Mouse (Mus musculus) embryonic facial prominence, embryonic 11.5 days (tissue): ENCODE data around the gene Lrch3. TPM values are rescaled to one million over a fixed set of nuclear protein-coding genes. Genes with fewer than 3 reads are reported as not detected.

Source experiments
- ATAC-seq: fragments of 200-750 bp; cut with Nextera tagmentation; replicated peaks from 2 replicates; pipeline ENCODE4 v1.8.0; 2017; ENCODE audit warnings: low read depth; ENCODE audit not compliant: insufficient number of reproducible peaks, low FRiP score, low TSS enrichment
- DNase-seq: peaks from one replicate; pipeline ENCODE4 v3.0.0-alpha.2; 2015; ENCODE audit warnings: low spot score
- H3K27ac ChIP-seq: fragments of 300-500 bp; sonication (generic); replicated peaks from 2 replicates; pipeline ENCODE4 v1.5.1; 2014; ENCODE audit warnings: mild to moderate bottlenecking, low read depth, low read length, control low read depth
- H3K27me3 ChIP-seq: fragments of 300-500 bp; sonication (generic); 2 replicates; pipeline ENCODE4 v1.6.1; 2014; ENCODE audit warnings: mild to moderate bottlenecking, low read length, moderate library complexity, mixed read lengths; ENCODE audit not compliant: control insufficient read depth, insufficient read depth
- H3K36me3 ChIP-seq: fragments of 300-500 bp; sonication (generic); replicated peaks from 2 replicates; pipeline ENCODE4 v1.6.1; 2014; ENCODE audit warnings: low read depth, mild to moderate bottlenecking, low read length, moderate library complexity, mixed read lengths; ENCODE audit not compliant: control insufficient read depth, insufficient read depth
- H3K4me1 ChIP-seq: fragments of 300-500 bp; sonication (generic); 2 replicates; pipeline ENCODE4 v1.6.1; 2014; ENCODE audit warnings: low read length, mixed read lengths; ENCODE audit not compliant: control insufficient read depth, insufficient read depth
- H3K4me2 ChIP-seq: fragments of 300-500 bp; sonication (generic); 2 replicates; pipeline ENCODE4 v1.6.1; 2014; ENCODE audit warnings: low read depth, mild to moderate bottlenecking, control low read depth, low read length, moderate library complexity
- H3K4me3 ChIP-seq: fragments of 300-500 bp; sonication (generic); 2 replicates; pipeline ENCODE4 v1.5.1; 2014; ENCODE audit warnings: low read depth, low read length, control low read depth
- H3K9ac ChIP-seq: fragments of 300-500 bp; sonication (generic); replicated peaks from 2 replicates; pipeline ENCODE4 v1.6.1; 2014; ENCODE audit warnings: mild to moderate bottlenecking, control low read depth, low read length
- H3K9me3 ChIP-seq: fragments of 300-500 bp; sonication (generic); replicated peaks from 2 replicates; pipeline ENCODE4 v1.6.1; 2016; ENCODE audit warnings: mild to moderate bottlenecking, low read length, inconsistent platforms, mixed read lengths; ENCODE audit not compliant: control insufficient read depth
- WGBS: fragments of 180-500 bp; shearing (Covaris S2); extraction: QIAGEN DNeasy Blood & Tissue Kit; methylation state at CpG from one replicate; pipeline ENCODE4 v1.1.7; 2014; 5-methylcytosine and 5-hydroxymethylcytosine counted together
- polyA plus RNA-seq: library from polyadenylated mRNA; unstranded; fragments of >200 nt; fragmentation: Nextera tagmentation; extraction: Ambion mirVana; gene quantifications from 2 replicates; pipeline ENCODE4 v1.2.1, GENCODE M21; 2014

Gene Lrch3
- polyA plus RNA-seq, 1 experiment from 2014 or later = 32.2 TPM

GRCm38 (mm10) chr16:32876831-32877230 lies 37.1 kb upstream of the Lrch3 start:
- no peak for DNase-seq
- Histone ChIP-seq H3K9ac (no peak overlapping the region), H3K9me3 (no peaks in the 10 kb centered on the region), H3K4me1 (peaks cover 3% of the 10 kb centered on the region; the same call in 1 of the 2 replicates), H3K36me3 (no peaks in the 10 kb centered on the region), H3K4me3 (peak overlapping the region; percentile 69), H3K27me3 (no peaks in the 10 kb centered on the region), H3K27ac (no peak overlapping the region), H3K4me2 (peak overlapping the region; percentile 79; the same call in 1 of the 2 replicates)
- 34% methylated on average over 9 of the region's 9 CpGs for WGBS
- ATAC-seq = no peak

- no peaks in the 10 kb centered on the region for H3K9me3 ChIP-seq
- peak within 1 kb of the TSS; percentile 69 for H3K4me3 ChIP-seq
- H3K27me3 ChIP-seq = no peaks in the 10 kb centered on the region
- no peaks in the 10 kb centered on the region for H3K36me3 ChIP-seq
- peak within 1 kb of the TSS; percentile 79 for H3K4me2 ChIP-seq
- H3K9ac ChIP-seq = peak within 1 kb of the TSS; percentile 93
- H3K27ac ChIP-seq = peak within 1 kb of the TSS; percentile 62; the same call in 1 of the 2 replicates
- DNase-seq (peak; percentile 96), ATAC-seq (peak; percentile 96)
- WGBS = under 1% methylated on average over 75 of the region's 83 CpGs
- peaks cover 3% of the 10 kb centered on the region; the same call in 1 of the 2 replicates for H3K4me1 ChIP-seq
Observed at GRCm38 (mm10) chr16:32877343-32878156, 36.4 kb upstream of the Lrch3 start, which contains the start of the genes Fyttd1 and Rubcn. Fyttd1 (plus strand) TSS chr16:32877500. Rubcn (minus strand) TSS chr16:32877766.

- Histone ChIP-seq H3K4me1 (peaks cover 3% of the 10 kb centered on the region; the same call in 1 of the 2 replicates), H3K9me3 (no peaks in the 10 kb centered on the region), H3K4me2 (peak overlapping the region; percentile 79), H3K27me3 (no peaks in the 10 kb centered on the region), H3K27ac (no peak overlapping the region), H3K9ac (peak overlapping the region; percentile 93), H3K4me3 (peak overlapping the region; percentile 69), H3K36me3 (no peaks in the 10 kb centered on the region)
- ATAC-seq (0 out of 2 replicates have a peak, but pooled peaks have one; percentile 8), DNase-seq (peak; percentile 26)
- 2% methylated on average over 23 of the region's 34 CpGs for WGBS
Observed at GRCm38 (mm10) chr16:32878157-32878598, 35.7 kb upstream of the Lrch3 start.

- 86% methylated on average over 14 of the region's 14 CpGs for WGBS
- Histone ChIP-seq H3K9me3 (no peaks in the 10 kb centered on the region), H3K4me2 (peak overlapping the region; percentile 79), H3K36me3 (no peaks in the 10 kb centered on the region), H3K4me3 (peak overlapping the region; percentile 69; the same call in 1 of the 2 replicates), H3K27ac (no peak overlapping the region), H3K9ac (no peak overlapping the region), H3K4me1 (peaks cover 3% of the 10 kb centered on the region; the same call in 1 of the 2 replicates), H3K27me3 (no peaks in the 10 kb centered on the region)
- DNase-seq (no peak), ATAC-seq (no peak)
Observed at GRCm38 (mm10) chr16:32878972-32879926, 34.7 kb upstream of the Lrch3 start.

- no peak overlapping the region for H3K27ac ChIP-seq
- no peak overlapping the region for H3K4me2 ChIP-seq
- 84% methylated on average over 7 of the region's 7 CpGs for WGBS
- no peaks in the 10 kb centered on the region for H3K9me3 ChIP-seq
- H3K36me3 ChIP-seq = no peaks in the 10 kb centered on the region
- peaks cover 3% of the 10 kb centered on the region; the same call in 1 of the 2 replicates for H3K4me1 ChIP-seq
- H3K9ac ChIP-seq = no peak overlapping the region
- H3K27me3 ChIP-seq = no peaks in the 10 kb centered on the region
- ATAC-seq (no peak), DNase-seq (no peak)
- H3K4me3 ChIP-seq = no peak overlapping the region
Observed at GRCm38 (mm10) chr16:32881538-32881937, 32.4 kb upstream of the Lrch3 start.

GRCm38 (mm10) chr16:32887996-32888395 lies 25.9 kb upstream of the Lrch3 start:
- Histone ChIP-seq H3K9ac (no peak overlapping the region), H3K4me3 (no peak overlapping the region), H3K27ac (no peak overlapping the region), H3K36me3 (no peaks in the 10 kb centered on the region; the same call in 1 of the 2 replicates), H3K9me3 (no peaks in the 10 kb centered on the region), H3K27me3 (no peaks in the 10 kb centered on the region), H3K4me1 (no peaks in the 10 kb centered on the region), H3K4me2 (no peak overlapping the region)
- WGBS = 87% methylated on average over 7 of the region's 7 CpGs
- ATAC-seq = no peak
- DNase-seq = peak; percentile 8

- no peaks in the 10 kb centered on the region for H3K4me1 ChIP-seq
- 47% methylated on average over 2 of the region's 2 CpGs for WGBS
- no peaks in the 10 kb centered on the region for H3K9me3 ChIP-seq
- no peak for ATAC-seq
- H3K27ac ChIP-seq = no peak overlapping the region
- H3K4me3 ChIP-seq = no peak overlapping the region
- H3K9ac ChIP-seq = no peak overlapping the region
- no peaks in the 10 kb centered on the region; the same call in 1 of the 2 replicates for H3K36me3 ChIP-seq
- no peaks in the 10 kb centered on the region for H3K27me3 ChIP-seq
- H3K4me2 ChIP-seq = no peak overlapping the region
- no peak for DNase-seq
Observed at GRCm38 (mm10) chr16:32889881-32890280, 24.0 kb upstream of the Lrch3 start.
